Mouse (Mus musculus) ES-E14 (cell line): Measurements from ENCODE around the gene Stat5b.

Experiments used
- CHD2 ChIP-seq: IDR thresholded peaks from 2 replicates; pipeline ENCODE4 v1.6.1; 2014; ENCODE audit warnings: mild to moderate bottlenecking, low read depth, low read length, inconsistent platforms
- HCFC1 ChIP-seq: IDR thresholded peaks from 2 replicates; pipeline ENCODE4 v1.6.1; 2012; ENCODE audit warnings: low read length, inconsistent platforms, borderline replicate concordance; ENCODE audit not compliant: insufficient read depth

GRCm38 (mm10) chr11:100747114-100747513, 103.4 kb downstream of the Stat5b start:
- no peak for TF ChIP-seq CHD2
- no peak for TF ChIP-seq HCFC1
